Mouse (Mus musculus): ENCODE measurements around the gene 2010111I01Rik.

The 2010111I01Rik gene

DNA sequence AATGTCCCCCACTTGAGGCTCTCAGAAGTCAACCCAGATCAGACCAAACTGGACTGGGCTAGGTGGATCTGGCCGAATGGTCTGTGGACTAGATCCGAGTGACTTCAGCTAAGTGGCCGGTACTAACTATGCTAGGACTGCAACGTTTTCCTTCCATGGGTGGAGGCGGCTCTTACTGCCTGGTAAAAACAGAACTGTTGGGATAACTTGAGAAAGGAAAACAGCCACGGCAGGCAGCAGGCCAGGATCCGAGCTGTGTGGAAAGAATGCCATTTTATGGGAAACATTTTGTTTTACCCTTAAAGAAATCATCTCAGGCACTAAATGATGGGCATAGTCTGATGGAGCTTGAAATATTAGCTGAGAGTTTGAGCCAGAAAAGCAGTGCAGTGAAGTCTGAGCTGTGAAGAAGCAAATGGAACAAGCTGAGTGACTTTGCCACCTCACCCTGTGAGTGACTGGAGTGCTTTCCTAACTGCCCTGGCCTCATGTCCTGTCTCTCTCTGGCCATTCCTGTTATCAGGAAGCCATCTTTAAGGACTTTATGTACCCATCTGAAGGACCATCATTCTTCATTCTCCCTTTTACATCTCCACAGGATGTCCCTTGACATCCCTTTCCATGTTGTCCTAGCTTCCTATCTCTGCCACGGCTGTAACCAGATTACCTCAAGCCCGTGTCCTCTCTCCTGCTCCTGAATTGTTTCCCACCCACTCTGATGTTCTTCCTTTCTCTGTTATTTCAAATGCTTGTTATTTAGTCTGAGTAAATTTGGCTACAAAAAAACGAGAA, 277.9 kb downstream of the 2010111I01Rik start:
- no peak for DNase-seq (ENCODE audit: low spot score)

GRCm38 (mm10) chr13:63243586-63243985, 278.9 kb downstream of the 2010111I01Rik start:
- no peak for DNase-seq (ENCODE audit: low spot score)

DNA sequence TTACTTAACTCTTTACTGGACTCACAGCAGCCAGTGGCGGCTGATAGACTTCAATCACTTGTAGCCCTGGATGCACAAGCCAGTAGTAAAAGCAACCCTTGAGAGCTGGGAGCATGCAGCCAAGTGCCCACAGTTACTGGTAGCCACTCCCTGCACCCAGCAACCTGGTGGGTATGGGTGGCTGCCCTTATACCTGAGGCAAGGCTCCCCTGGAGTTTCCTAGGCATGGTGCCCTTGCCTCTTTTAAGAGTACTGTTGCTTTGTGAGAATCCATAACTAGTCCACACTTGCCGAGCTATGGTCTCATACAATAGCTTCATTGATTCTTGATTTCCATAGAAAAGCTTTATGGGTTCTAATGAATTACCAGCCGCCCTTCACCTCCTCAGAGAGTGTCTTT, 279.7 kb downstream of the 2010111I01Rik start:
- DNase-seq (ENCODE audit: low spot score), result no peak

DNA sequence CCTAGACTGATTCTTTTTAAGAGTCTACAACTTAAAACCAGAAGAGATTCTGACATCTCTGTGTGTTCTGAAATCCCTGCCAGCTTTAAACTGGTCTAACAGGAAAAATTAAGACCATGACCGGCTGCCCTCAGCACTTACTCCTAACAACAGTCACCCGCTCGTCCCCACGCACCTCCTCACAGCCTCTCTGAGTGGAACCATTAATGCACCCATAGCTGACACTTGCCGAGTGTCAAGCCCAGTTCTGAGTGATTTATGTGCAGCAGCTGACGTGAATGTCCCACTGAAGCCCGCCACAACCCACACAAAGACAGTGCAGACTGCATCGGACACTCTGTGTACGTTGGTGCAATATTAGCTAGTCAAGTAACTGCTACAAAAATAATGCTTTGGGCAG, 280.5 kb downstream of the 2010111I01Rik start:
- no peak for DNase-seq (ENCODE audit: low spot score)

DNA sequence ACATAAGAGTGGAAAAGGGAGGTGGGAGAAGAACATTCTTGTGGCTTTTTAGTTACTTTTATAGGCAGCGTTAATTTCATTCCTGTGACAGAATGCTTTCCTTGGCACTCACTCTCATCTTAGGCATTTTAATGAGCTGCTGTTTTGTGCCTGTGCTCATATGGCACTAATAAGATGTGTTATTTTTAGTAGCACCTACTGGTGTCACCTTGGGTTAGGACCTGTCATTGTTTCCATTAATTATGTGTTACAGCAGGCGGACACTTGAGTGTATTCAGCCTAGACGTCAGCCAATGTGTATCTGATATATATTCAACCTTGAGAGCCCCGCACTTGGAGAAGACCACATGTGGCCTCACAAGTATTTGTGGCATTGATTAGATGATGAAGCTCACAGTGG, 281.1 kb downstream of the 2010111I01Rik start:
- DNase-seq (ENCODE audit: low spot score), result no peak

GRCm38 (mm10) chr13:63246332-63246940, 281.7 kb downstream of the 2010111I01Rik start:
- DNase-seq (ENCODE audit: low spot score), result no peak

GRCm38 (mm10) chr13:63247041-63247440, 282.3 kb downstream of the 2010111I01Rik start:
- no peak for DNase-seq (ENCODE audit: low spot score)

GRCm38 (mm10) chr13:63247631-63248030, 282.9 kb downstream of the 2010111I01Rik start:
- DNase-seq (ENCODE audit: low spot score), result no peak

DNA sequence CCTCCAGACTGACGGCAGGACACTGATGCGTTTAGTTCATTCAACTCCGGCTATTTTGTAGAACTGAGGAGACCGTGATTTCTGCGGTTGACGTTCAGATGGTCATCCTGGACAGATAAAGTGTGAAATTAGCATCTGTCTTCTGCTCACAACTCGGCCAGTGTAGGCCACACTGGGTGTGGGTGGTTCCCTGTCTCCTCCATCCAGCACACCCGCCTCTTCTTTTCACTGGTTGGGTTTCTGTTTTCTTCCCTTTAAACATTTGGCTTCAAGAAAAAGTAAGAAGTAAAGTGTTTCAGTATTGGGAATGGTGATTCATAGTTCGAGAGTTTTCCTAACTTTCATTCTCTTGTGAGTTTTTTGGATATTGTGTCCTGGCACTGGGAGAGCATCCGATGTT, 283.6 kb downstream of the 2010111I01Rik start:
- no peak for DNase-seq (ENCODE audit: low spot score)

DNA sequence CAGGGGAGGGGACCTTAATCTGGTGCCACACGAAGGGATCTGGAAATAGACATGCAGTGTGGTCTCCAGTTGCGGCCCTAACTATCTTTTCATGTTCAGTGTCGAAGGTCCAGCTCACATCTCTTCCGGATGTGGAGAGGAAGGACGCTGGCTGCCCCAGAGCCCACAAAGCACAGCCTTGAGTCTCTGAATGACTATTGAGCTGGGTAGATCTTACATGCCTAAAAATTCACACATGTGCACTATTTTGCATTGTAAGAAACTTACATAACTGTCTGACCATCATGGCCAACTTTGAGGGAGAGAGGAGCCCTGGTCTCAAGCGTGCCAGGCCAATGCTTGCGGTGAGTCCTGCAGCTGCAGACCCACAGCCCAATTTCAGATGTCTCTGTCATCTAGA, 284.5 kb downstream of the 2010111I01Rik start:
- no peak for DNase-seq (ENCODE audit: low spot score)

DNA sequence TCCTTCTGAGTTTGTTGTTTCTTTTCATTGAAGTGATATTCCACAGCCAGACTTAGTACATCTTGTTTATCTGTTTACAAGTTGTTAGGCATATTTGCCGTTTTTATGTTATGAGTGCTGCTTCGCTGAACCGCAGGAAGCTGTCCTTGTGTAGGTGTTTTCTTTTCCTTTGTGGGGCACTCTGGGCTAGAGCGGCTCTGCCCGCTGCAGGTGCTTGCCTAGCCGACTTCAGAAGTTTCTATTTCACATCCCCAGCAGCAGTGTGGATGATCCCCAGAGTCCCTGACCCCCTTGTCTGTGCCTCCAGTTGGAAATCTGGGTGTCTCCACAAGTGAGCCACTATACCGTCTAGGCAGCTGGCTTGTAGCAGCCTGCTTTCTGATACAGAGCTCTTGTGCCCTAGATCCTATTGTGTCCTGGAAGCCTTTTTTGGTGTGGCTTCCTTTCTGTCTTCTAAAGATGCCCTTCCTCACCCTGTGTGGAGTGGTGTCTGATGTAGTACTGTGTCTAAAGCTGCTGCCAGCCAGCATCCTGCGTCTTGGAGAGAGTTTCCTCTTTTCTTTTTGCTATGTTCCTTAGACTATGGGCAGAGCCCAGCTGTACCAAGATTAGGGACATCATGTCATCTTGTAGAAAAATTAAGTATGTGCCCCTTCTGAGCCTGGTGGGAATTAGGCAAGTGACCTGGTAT, 285.2 kb downstream of the 2010111I01Rik start:
- no peak for DNase-seq (ENCODE audit: low spot score)

DNA sequence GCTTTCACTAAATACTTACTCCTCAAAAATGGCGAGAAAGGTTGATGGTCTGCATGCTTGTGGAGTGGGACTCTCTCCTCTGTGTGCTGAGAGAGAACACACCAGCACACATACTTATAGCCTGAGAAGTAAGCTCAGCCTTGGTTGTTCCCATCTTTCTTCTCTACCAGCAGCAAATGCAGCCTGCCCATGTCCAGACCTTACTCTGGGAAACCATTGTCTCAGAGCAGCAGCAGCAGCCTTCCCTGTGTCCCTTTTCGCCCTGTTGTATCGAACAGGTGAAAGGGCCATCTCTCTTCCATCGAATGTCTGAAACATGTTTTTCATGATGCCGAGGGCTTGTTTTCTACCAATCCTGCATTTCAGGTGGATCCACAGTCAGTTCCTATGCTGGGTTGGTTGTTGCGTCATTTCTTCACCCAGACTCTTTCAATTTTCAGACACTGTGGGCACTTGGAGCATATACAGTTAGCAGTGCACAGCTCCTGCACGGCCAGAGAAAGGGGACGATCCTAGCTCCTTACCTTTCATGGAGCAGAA, 285.8 kb downstream of the 2010111I01Rik start:
- DNase-seq (ENCODE audit: low spot score), result no peak

GRCm38 (mm10) chr13:63251118-63251889, 286.6 kb downstream of the 2010111I01Rik start:
- no peak for DNase-seq (ENCODE audit: low spot score)

GRCm38 (mm10) chr13:63252295-63253010, 287.8 kb downstream of the 2010111I01Rik start:
- DNase-seq (ENCODE audit: low spot score), result no peak

- DNase-seq (ENCODE audit: low spot score), result no peak
Observed at GRCm38 (mm10) chr13:63253147-63253546, 288.5 kb downstream of the 2010111I01Rik start.

DNA sequence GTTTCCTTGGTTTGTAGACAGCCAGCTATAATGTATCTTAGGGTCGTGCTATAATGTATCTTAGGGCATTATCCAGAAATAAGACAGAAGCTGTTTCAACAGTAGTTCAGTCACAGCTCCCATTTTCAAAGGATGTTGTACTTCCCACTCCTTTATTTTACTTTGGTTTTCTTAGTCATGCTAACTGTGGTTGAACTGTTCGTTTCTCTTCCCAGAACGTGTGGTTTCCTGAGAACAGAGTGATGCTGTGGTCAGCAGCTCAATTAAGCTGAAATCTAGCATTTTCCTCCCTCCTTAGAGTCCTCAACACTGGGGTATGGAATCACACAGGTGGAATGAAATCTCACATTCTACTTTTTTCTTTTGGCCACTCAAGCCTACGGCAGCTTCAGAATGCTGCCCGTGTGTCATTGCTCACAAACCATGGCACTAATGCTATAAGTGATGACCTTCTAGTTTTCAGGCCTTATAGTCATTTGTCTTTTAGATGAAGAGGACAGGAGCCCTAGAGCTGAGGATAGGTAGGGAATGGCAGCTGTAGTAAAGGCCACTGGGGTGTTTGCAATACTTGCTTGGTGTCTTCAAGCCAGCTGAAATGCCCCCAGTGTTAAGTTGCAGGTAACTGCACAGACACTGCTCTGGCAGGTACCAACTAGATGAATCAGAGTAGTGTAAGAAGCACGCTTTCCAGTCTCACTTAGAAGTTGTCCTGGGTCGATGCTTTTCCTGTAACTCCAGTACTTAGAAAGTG, 289.4 kb downstream of the 2010111I01Rik start:
- no peak for DNase-seq (ENCODE audit: low spot score)

GRCm38 (mm10) chr13:63255519-63256011, 290.9 kb downstream of the 2010111I01Rik start:
- no peak for DNase-seq (ENCODE audit: low spot score)

DNA sequence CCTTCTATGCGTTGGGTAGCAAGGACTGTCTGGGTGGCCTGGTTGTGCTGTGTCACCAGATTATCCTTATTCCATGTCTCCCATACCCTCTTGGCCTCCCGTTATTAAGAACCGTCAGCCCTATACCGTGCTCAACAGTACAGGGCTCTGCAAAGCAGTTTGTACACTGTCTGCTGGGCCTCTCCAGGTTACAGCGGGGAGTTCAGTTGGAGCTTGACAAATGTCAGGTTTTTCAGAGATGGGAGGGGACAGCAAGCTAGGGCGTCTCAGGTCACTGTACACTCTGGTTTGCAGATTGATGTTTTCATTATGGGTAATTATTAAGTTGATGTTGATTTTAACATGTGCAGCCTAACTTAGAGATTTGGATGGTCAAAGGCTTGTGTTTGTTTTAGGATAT, 291.5 kb downstream of the 2010111I01Rik start:
- no peak for DNase-seq (ENCODE audit: low spot score)

DNA sequence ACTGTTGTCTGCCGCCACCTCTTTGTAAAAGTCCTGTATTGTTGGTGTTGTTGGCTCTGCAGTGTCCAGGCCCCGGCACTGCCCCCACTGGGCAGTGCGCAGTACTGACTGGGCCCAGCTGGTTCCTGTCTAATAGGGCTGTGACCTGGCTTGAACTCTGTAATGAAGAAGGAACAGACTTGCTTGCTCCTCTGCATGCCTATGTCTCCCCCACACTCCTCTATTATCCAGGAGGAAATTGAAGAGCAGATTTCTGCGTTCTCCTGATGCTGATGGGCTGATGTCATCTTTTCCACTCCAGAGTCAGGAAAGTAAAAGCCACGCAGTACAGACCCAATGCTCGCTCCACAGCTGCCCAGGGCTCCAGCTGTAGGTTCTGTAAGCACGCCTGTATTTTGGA, 292.1 kb downstream of the 2010111I01Rik start:
- DNase-seq (ENCODE audit: low spot score), result peak; percentile 73

GRCm38 (mm10) chr13:63258167-63258582, 293.5 kb downstream of the 2010111I01Rik start:
- no peak for DNase-seq (ENCODE audit: low spot score)
